Mouse (Mus musculus): ENCODE measurements around the gene Cntfr. TPM values are rescaled to one million over a fixed set of nuclear protein-coding genes. Genes with fewer than 3 reads are reported as not detected.

Cntfr gene
- polyA plus RNA-seq, 1 experiment from 2014 or later: 37.1 TPM

- no peak overlapping the region for H3K4me3 ChIP-seq (ENCODE audit: low read depth, low read length)
- H3K9ac ChIP-seq (ENCODE audit: low read length): no peak overlapping the region
- peak; percentile 79 for DNase-seq (ENCODE audit: low spot score)
- no peaks in the 10 kb centered on the region for H3K9me3 ChIP-seq (ENCODE audit: control insufficient read depth, low read length)
- peak; percentile 17 for ATAC-seq (replicated peaks; ENCODE audit: low FRiP score)
- no peak overlapping the region for H3K27ac ChIP-seq (ENCODE audit: low read depth, low read length)
- WGBS: 18% methylated on average over 19 of the region's 25 CpGs
- H3K4me1 ChIP-seq (replicated peaks; ENCODE audit: control insufficient read depth, insufficient read depth, low read length): peaks cover 33% of the 10 kb centered on the region
- no peaks in the 10 kb centered on the region for H3K27me3 ChIP-seq (ENCODE audit: control insufficient read depth, insufficient read depth, low read length)
- H3K36me3 ChIP-seq (ENCODE audit: control insufficient read depth, insufficient read depth, low read length): peaks cover 4% of the 10 kb centered on the region; the same call in 1 of the 2 replicates
- H3K4me2 ChIP-seq (ENCODE audit: low read depth, low read length, severe bottlenecking): no peak overlapping the region
Measured at GRCm38 (mm10) chr4:41658566-41659384, 38.1 kb downstream of the Cntfr start.

DNA sequence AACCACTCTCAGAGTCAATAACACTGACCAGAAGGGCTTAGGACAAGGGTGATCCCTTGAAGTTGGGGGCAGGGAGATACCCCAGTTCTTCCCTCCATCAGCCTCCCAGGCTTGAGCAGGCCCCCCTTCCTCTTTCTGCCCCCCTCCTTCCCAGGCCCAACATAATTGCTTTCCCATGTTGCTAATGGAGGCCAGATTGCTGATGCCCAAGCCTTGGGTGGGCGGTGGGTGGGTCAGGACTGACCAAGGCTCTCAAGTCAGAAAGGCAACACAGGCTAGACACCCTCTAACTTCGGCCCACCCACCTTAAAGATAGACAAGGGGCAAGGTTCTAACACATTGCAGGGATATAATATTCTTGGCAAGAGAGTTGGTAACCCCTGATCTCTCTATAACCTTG, 41.4 kb downstream of the Cntfr start:
- no peak for DNase-seq (ENCODE audit: low spot score)
- 86% methylated on average over 2 of the region's 2 CpGs for WGBS
- no peaks in the 10 kb centered on the region for H3K9me3 ChIP-seq (ENCODE audit: control insufficient read depth, low read length)
- no peak overlapping the region for H3K4me2 ChIP-seq (ENCODE audit: low read depth, low read length, severe bottlenecking)
- H3K9ac ChIP-seq (ENCODE audit: low read length): no peak overlapping the region
- peaks cover 16% of the 10 kb centered on the region for H3K4me1 ChIP-seq (replicated peaks; ENCODE audit: control insufficient read depth, insufficient read depth, low read length)
- H3K27me3 ChIP-seq (ENCODE audit: control insufficient read depth, insufficient read depth, low read length): no peaks in the 10 kb centered on the region
- no peak overlapping the region for H3K27ac ChIP-seq (ENCODE audit: low read depth, low read length)
- no peak overlapping the region for H3K4me3 ChIP-seq (ENCODE audit: low read depth, low read length)
- peaks cover 4% of the 10 kb centered on the region; the same call in 1 of the 2 replicates for H3K36me3 ChIP-seq (ENCODE audit: control insufficient read depth, insufficient read depth, low read length)
- ATAC-seq (replicated peaks; ENCODE audit: low FRiP score): no peak

DNA sequence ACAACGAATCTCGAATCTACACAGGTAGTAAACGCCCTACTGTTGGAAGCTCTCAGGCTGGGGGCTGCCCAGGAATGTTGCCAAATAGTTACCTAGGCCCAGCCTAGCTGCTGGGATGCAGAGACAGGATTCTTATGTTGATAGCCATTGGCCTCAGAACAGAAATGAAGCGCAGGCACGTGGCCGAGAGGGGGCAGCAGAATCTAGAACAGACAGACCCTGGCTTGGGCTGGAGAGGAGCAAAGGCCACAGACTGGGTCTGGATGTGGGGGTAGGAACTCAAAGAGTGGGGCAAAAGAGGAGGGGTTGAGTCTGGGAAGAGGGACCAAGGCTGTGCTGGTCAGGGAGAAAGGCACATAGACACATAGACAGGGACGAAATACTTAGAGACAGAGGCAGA, 42.7 kb downstream of the Cntfr start:
- no peak overlapping the region for H3K9ac ChIP-seq (ENCODE audit: low read length)
- no peaks in the 10 kb centered on the region for H3K9me3 ChIP-seq (ENCODE audit: control insufficient read depth, low read length)
- no peak overlapping the region for H3K4me3 ChIP-seq (ENCODE audit: low read depth, low read length)
- peaks cover 9% of the 10 kb centered on the region for H3K4me1 ChIP-seq (replicated peaks; ENCODE audit: control insufficient read depth, insufficient read depth, low read length)
- peaks cover 4% of the 10 kb centered on the region; the same call in 1 of the 2 replicates for H3K36me3 ChIP-seq (ENCODE audit: control insufficient read depth, insufficient read depth, low read length)
- H3K27ac ChIP-seq (ENCODE audit: low read depth, low read length): no peak overlapping the region
- DNase-seq (ENCODE audit: low spot score) (peak; percentile 82), ATAC-seq (replicated peaks; ENCODE audit: low FRiP score) (peak; percentile 37)
- H3K4me2 ChIP-seq (ENCODE audit: low read depth, low read length, severe bottlenecking): no peak overlapping the region
- no peaks in the 10 kb centered on the region for H3K27me3 ChIP-seq (ENCODE audit: control insufficient read depth, insufficient read depth, low read length)
- WGBS: 13% methylated on average over 7 of the region's 7 CpGs

GRCm38 (mm10) chr4:41653730-41654129, 43.2 kb downstream of the Cntfr start:
- Histone ChIP-seq H3K4me3 (ENCODE audit: low read depth, low read length) (no peak overlapping the region), H3K36me3 (ENCODE audit: control insufficient read depth, insufficient read depth, low read length) (peaks cover 4% of the 10 kb centered on the region; the same call in 1 of the 2 replicates), H3K9me3 (ENCODE audit: control insufficient read depth, low read length) (no peaks in the 10 kb centered on the region), H3K9ac (ENCODE audit: low read length) (no peak overlapping the region), H3K27me3 (ENCODE audit: control insufficient read depth, insufficient read depth, low read length) (no peaks in the 10 kb centered on the region), H3K4me2 (ENCODE audit: low read depth, low read length, severe bottlenecking) (no peak overlapping the region), H3K27ac (ENCODE audit: low read depth, low read length) (no peak overlapping the region), H3K4me1 (replicated peaks; ENCODE audit: control insufficient read depth, insufficient read depth, low read length) (peaks cover 4% of the 10 kb centered on the region)
- WGBS: 71% methylated on average over 6 of the region's 6 CpGs
- ATAC-seq (replicated peaks; ENCODE audit: low FRiP score) (peak; percentile 10; the same call in 1 of the 2 replicates), DNase-seq (ENCODE audit: low spot score) (no peak)

DNA sequence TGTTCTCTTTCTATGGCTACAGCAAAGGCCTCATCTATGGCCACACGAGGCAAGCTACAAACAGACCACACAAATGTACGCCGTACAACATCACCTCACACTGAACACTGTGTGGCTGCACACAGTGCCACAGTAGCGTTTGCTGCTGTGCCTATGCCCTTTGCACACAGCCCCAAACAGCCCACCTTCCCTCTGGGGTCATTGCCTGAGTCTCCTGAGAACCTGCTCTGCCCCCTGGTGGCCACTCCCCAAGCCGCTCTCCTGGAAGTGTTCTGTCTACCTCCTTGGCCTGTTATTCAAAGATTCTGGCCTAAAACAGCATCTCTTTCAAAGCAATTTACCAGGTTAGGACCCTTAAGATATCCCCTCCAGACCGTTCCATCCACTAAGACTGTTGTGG, 43.6 kb downstream of the Cntfr start:
- H3K36me3 ChIP-seq (ENCODE audit: control insufficient read depth, insufficient read depth, low read length): peaks cover 4% of the 10 kb centered on the region; the same call in 1 of the 2 replicates
- no peak overlapping the region for H3K4me2 ChIP-seq (ENCODE audit: low read depth, low read length, severe bottlenecking)
- H3K4me1 ChIP-seq (replicated peaks; ENCODE audit: control insufficient read depth, insufficient read depth, low read length): peaks cover 2% of the 10 kb centered on the region
- ATAC-seq (replicated peaks; ENCODE audit: low FRiP score): no peak
- H3K9me3 ChIP-seq (ENCODE audit: control insufficient read depth, low read length): no peaks in the 10 kb centered on the region
- H3K27ac ChIP-seq (ENCODE audit: low read depth, low read length): no peak overlapping the region
- 34% methylated on average over 6 of the region's 6 CpGs for WGBS
- peak; percentile 92 for DNase-seq (ENCODE audit: low spot score)
- H3K4me3 ChIP-seq (ENCODE audit: low read depth, low read length): no peak overlapping the region
- H3K9ac ChIP-seq (ENCODE audit: low read length): no peak overlapping the region
- no peaks in the 10 kb centered on the region for H3K27me3 ChIP-seq (ENCODE audit: control insufficient read depth, insufficient read depth, low read length)

GRCm38 (mm10) chr4:41648627-41649026, 48.3 kb downstream of the Cntfr start:
- no peaks in the 10 kb centered on the region for H3K27me3 ChIP-seq (ENCODE audit: control insufficient read depth, insufficient read depth, low read length)
- H3K9ac ChIP-seq (ENCODE audit: low read length): no peak overlapping the region
- no peaks in the 10 kb centered on the region for H3K36me3 ChIP-seq (ENCODE audit: control insufficient read depth, insufficient read depth, low read length)
- peaks cover 6% of the 10 kb centered on the region for H3K4me1 ChIP-seq (replicated peaks; ENCODE audit: control insufficient read depth, insufficient read depth, low read length)
- WGBS: 59% methylated on average over 7 of the region's 7 CpGs
- no peak overlapping the region for H3K4me3 ChIP-seq (ENCODE audit: low read depth, low read length)
- H3K4me2 ChIP-seq (ENCODE audit: low read depth, low read length, severe bottlenecking): no peak overlapping the region
- DNase-seq (ENCODE audit: low spot score): no peak
- ATAC-seq (replicated peaks; ENCODE audit: low FRiP score): no peak
- no peak overlapping the region for H3K27ac ChIP-seq (ENCODE audit: low read depth, low read length)
- no peaks in the 10 kb centered on the region for H3K9me3 ChIP-seq (ENCODE audit: control insufficient read depth, low read length)

GRCm38 (mm10) chr4:41648157-41648556, 48.7 kb downstream of the Cntfr start:
- Histone ChIP-seq H3K4me1 (replicated peaks; ENCODE audit: control insufficient read depth, insufficient read depth, low read length) (peaks cover 6% of the 10 kb centered on the region), H3K27me3 (ENCODE audit: control insufficient read depth, insufficient read depth, low read length) (no peaks in the 10 kb centered on the region), H3K9ac (ENCODE audit: low read length) (no peak overlapping the region), H3K36me3 (ENCODE audit: control insufficient read depth, insufficient read depth, low read length) (no peaks in the 10 kb centered on the region), H3K9me3 (ENCODE audit: control insufficient read depth, low read length) (no peaks in the 10 kb centered on the region), H3K4me2 (ENCODE audit: low read depth, low read length, severe bottlenecking) (no peak overlapping the region), H3K27ac (ENCODE audit: low read depth, low read length) (no peak overlapping the region), H3K4me3 (ENCODE audit: low read depth, low read length) (no peak overlapping the region)
- no peak for ATAC-seq (replicated peaks; ENCODE audit: low FRiP score)
- DNase-seq (ENCODE audit: low spot score): no peak
- WGBS: 6% methylated on average over 4 of the region's 4 CpGs

DNA sequence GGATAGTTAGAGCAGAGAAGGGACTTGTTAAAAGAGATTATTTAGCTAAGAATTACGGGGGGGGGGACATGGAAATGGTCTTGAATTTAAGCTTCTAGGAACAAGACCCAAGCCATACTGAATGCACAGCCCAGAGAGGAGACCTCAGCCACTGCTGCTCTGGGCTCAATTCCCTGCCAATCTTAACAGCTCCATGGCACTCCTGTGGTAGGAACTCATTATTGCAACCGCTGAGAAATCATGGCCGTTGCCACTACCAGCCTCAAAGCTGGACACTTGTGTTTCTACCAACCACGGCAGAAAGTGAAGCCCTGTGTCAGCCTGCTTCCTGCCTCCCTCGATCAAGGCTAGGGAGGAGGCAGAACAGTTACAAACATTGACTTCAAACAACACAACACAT, 51.4 kb downstream of the Cntfr start:
- H3K27me3 ChIP-seq (ENCODE audit: control insufficient read depth, insufficient read depth, low read length): no peaks in the 10 kb centered on the region
- H3K9me3 ChIP-seq (ENCODE audit: control insufficient read depth, low read length): no peaks in the 10 kb centered on the region
- no peak overlapping the region for H3K9ac ChIP-seq (ENCODE audit: low read length)
- H3K4me2 ChIP-seq (ENCODE audit: low read depth, low read length, severe bottlenecking): no peak overlapping the region
- H3K4me1 ChIP-seq (replicated peaks; ENCODE audit: control insufficient read depth, insufficient read depth, low read length): peaks cover 9% of the 10 kb centered on the region
- no peak for DNase-seq (ENCODE audit: low spot score)
- ATAC-seq (replicated peaks; ENCODE audit: low FRiP score): 0 out of 2 replicates have a peak, but pooled peaks have one; percentile 28
- H3K36me3 ChIP-seq (ENCODE audit: control insufficient read depth, insufficient read depth, low read length): no peaks in the 10 kb centered on the region
- no peak overlapping the region for H3K4me3 ChIP-seq (ENCODE audit: low read depth, low read length)
- H3K27ac ChIP-seq (ENCODE audit: low read depth, low read length): no peak overlapping the region
- 41% methylated on average over 5 of the region's 5 CpGs for WGBS

Measured in forebrain, embryonic 11.5 days (tissue).